Mouse (Mus musculus) lung, postnatal 0 days (tissue): ENCODE results near the gene Oas1f. TPM values are rescaled to one million over a fixed set of nuclear protein-coding genes. Genes with fewer than 3 reads are reported as not detected.
"Not testable (repeated sequence)": the region's sequence is repeated elsewhere in the genome, so short reads cannot be mapped to it uniquely, and the experiment has no call there.

Experiments
- ATAC-seq: fragments of 200-750 bp; cut with Nextera tagmentation; 2 replicates; pipeline ENCODE4 v1.8.0; 2017; ENCODE audit warnings: moderate library complexity
- DNase-seq: peaks from one replicate; pipeline ENCODE4 v3.0.0-alpha.2; 2016; ENCODE audit warnings: low spot score
- H3K27ac ChIP-seq: fragments of 300-500 bp; sonication (generic); 2 replicates; pipeline ENCODE4 v1.5.1; 2014; ENCODE audit warnings: antibody characterized with exemption, mild to moderate bottlenecking, low read length, mixed read lengths
- H3K27me3 ChIP-seq: fragments of 300-500 bp; sonication (generic); replicated peaks from 2 replicates; pipeline ENCODE4 v1.6.1; 2014; ENCODE audit warnings: low read length, mixed read lengths; ENCODE audit not compliant: insufficient read depth
- H3K36me3 ChIP-seq: fragments of 300-500 bp; sonication (generic); 2 replicates; pipeline ENCODE4 v1.6.1; 2014; ENCODE audit warnings: low read length, mixed read lengths; ENCODE audit not compliant: insufficient read depth
- H3K4me1 ChIP-seq: fragments of 300-500 bp; sonication (generic); 2 replicates; pipeline ENCODE4 v1.6.1; 2014; ENCODE audit warnings: antibody characterized with exemption, low read depth, low read length, mixed read lengths; ENCODE audit not compliant: insufficient read depth
- H3K4me2 ChIP-seq: fragments of 300-500 bp; sonication (generic); replicated peaks from 2 replicates; pipeline ENCODE4 v1.6.1; 2014; ENCODE audit warnings: low read depth, mild to moderate bottlenecking, low read length, moderate library complexity, mixed read lengths
- H3K4me3 ChIP-seq: fragments of 300-500 bp; sonication (generic); 2 replicates; pipeline ENCODE4 v1.5.1; 2014; ENCODE audit warnings: low read depth, low read length
- H3K9ac ChIP-seq: fragments of 300-500 bp; sonication (generic); replicated peaks from 2 replicates; pipeline ENCODE4 v1.6.1; 2014; ENCODE audit warnings: low read depth, mild to moderate bottlenecking
- H3K9me3 ChIP-seq: fragments of 300-500 bp; sonication (generic); 2 replicates; pipeline ENCODE4 v1.6.1; 2016; ENCODE audit warnings: low read length, mixed read lengths
- CTCF ChIP-seq: IDR thresholded peaks from 2 replicates; pipeline ENCODE4 v1.5.1; 2016; ENCODE audit warnings: antibody characterized with exemption, mild to moderate bottlenecking
- EP300 ChIP-seq: IDR thresholded peaks from 2 replicates; pipeline ENCODE4 v1.6.1; 2016; ENCODE audit warnings: antibody characterized with exemption, mild to moderate bottlenecking, control low read depth
- WGBS: fragments of 180-500 bp; shearing (Covaris S2); extraction: QIAGEN DNeasy Blood & Tissue Kit; methylation state at CpG from one replicate; pipeline ENCODE4 v1.1.7; 2014; 5-methylcytosine and 5-hydroxymethylcytosine counted together
- polyA plus RNA-seq: library from polyadenylated mRNA; unstranded; fragments of >200 nt; fragmentation: Nextera tagmentation; extraction: Ambion mirVana; gene quantifications from 2 replicates; pipeline ENCODE4 v1.2.1, GENCODE M21; 2015

Gene Oas1f
- polyA plus RNA-seq, 1 experiment from 2014 or later = not detected

DNA sequence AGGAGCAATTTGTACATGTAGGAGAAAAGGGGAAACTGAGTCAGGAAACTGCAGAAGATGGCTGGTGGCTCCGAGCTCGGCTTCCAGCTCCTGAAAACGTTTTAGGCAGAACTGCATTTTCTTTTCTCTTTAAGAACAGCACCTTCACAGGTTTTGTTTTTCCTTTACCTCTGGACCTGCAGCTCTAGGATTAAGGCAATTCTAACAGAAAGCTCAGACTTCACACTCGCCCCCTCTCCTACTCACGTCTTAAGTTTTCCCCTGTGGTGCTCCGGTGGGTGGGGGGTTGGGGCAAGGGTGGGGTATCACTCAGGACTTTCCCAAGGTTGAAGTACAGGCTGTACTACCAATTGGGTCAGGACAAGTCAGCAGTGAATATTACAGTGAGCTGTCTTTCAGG, 40.7 kb downstream of the Oas1f start:
- Histone ChIP-seq H3K4me3 (no peak overlapping the region), H3K4me2 (no peak overlapping the region), H3K4me1 (no peaks in the 10 kb centered on the region), H3K36me3 (no peaks in the 10 kb centered on the region), H3K9me3 (no peaks in the 10 kb centered on the region), H3K9ac (no peak overlapping the region), H3K27ac (no peak overlapping the region), H3K27me3 (no peaks in the 10 kb centered on the region)
- no peak for ATAC-seq
- DNase-seq = no peak
- TF ChIP-seq EP300 (no peak), CTCF (no peak)
- 44% methylated on average over 6 of the region's 6 CpGs for WGBS

DNA sequence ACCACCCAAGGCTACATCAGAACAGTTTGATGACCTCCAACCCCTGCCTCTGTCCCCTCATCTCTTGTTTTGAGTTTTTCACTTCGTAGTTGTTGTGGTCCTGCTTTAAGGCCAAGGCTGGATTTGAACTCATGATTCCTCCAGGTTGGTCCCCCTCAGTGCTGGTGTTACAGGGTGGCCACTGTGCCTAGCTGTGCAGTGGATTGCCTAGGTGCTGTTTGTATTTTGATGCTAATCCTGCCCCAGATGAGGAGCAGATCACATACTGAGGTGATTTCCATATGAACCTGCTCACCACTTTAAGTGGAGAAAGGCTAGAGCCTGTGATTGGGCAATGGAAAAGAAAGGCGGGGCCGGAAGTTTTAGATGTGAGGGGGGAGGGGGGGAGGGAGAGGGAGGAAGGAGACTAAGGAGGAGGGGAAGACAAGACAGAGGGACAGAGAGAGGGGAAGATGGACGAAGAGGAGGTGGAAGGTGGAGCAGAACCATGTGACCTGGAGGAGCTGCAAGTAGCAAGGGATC, 41.2 kb downstream of the Oas1f start:
- not testable (repeated sequence) for H3K27ac ChIP-seq, H3K4me2 ChIP-seq, H3K4me1 ChIP-seq, DNase-seq, H3K4me3 ChIP-seq, H3K9ac ChIP-seq, ATAC-seq, H3K9me3 ChIP-seq, H3K27me3 ChIP-seq, H3K36me3 ChIP-seq
- 40% methylated on average over 4 of the region's 4 CpGs for WGBS

DNA sequence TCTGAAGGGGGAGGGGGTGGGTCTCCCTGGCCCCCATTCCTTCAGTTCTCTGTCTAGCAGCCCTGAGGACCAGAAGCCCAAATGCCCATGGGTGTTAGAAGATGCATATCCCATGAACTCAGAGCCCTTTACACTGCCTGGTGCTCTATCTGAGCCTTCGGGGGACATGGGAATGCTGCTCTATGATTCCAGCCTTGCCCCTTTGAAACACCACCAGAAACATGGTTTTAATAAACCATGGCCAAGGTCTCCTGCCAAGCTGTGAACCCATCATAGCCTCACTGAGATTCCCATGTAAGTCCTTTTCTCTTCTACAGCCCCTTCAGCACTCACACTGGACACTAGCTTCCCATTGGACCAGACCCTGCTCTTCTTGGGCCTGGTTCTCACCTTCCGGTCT, 42.9 kb downstream of the Oas1f start:
- Histone ChIP-seq H3K9ac (no peak overlapping the region), H3K9me3 (no peaks in the 10 kb centered on the region), H3K27ac (no peak overlapping the region), H3K4me3 (no peak overlapping the region), H3K36me3 (no peaks in the 10 kb centered on the region), H3K4me2 (no peak overlapping the region), H3K4me1 (no peaks in the 10 kb centered on the region), H3K27me3 (no peaks in the 10 kb centered on the region)
- 66% methylated on average over 2 of the region's 2 CpGs for WGBS
- DNase-seq (no peak), ATAC-seq (no peak)
- TF ChIP-seq EP300 (no peak), CTCF (no peak)

DNA sequence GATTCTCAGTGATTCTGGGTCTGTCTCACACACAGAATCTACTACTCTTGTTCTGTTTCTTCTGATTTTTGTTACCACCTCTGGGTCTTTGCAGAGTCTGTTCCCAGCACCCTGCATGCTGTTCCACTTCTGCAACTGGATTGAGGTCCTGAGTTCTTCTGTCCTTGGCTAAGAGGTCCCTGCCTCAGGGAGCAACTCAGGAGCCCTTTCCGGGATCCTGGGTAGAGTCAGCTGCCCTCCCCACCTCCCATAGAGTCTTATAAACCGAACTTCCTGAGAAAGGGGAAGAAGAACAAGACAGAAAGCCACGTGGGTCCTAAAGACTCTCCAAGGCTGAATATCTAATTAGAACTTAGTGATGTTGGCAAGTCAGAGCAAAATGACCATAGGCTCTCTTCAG, 43.8 kb downstream of the Oas1f start:
- Histone ChIP-seq H3K27me3 (no peaks in the 10 kb centered on the region), H3K27ac (no peak overlapping the region), H3K4me2 (no peak overlapping the region), H3K36me3 (no peaks in the 10 kb centered on the region), H3K4me1 (no peaks in the 10 kb centered on the region), H3K4me3 (no peak overlapping the region), H3K9ac (no peak overlapping the region), H3K9me3 (no peaks in the 10 kb centered on the region)
- ATAC-seq (no peak), DNase-seq (no peak)
- WGBS = 38% methylated on average over 3 of the region's 3 CpGs
- TF ChIP-seq EP300 (no peak), CTCF (no peak)

DNA sequence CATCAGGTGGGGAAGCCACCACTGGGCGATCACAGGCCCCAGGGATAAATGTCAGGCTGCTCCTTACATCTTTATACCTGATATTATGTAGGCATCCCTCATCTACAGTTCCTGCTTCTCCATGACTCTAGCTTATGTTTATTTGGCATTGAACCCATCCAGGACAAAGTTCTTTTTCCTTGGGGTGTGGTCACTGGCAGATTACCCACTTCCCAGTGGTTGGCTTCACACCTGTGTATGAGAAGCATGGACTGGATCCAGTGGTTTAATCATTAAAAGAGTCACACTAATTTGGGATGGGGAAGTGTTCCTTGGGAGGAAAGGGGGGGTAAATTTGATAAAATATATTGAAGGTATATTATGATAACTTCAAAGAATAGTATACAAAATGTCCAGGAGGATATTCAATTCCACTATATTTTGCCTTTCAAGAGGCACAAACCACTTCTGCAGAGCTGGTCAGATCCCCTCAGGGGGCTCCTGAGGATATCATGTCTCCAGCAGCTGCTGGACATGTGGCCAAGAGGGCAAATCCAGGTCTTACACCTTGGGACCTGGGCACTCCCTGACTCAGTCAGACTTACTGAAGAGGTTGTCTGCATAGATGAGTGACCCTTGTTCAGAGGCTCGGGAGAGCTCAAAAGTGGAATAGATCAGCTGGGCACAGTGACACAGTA, 44.5 kb downstream of the Oas1f start:
- not testable (repeated sequence) for H3K27me3 ChIP-seq, H3K4me2 ChIP-seq, H3K4me1 ChIP-seq, H3K9ac ChIP-seq, H3K4me3 ChIP-seq, H3K9me3 ChIP-seq, H3K36me3 ChIP-seq, ATAC-seq, H3K27ac ChIP-seq, DNase-seq
- WGBS = 67% methylated on average over 2 of the region's 2 CpGs

DNA sequence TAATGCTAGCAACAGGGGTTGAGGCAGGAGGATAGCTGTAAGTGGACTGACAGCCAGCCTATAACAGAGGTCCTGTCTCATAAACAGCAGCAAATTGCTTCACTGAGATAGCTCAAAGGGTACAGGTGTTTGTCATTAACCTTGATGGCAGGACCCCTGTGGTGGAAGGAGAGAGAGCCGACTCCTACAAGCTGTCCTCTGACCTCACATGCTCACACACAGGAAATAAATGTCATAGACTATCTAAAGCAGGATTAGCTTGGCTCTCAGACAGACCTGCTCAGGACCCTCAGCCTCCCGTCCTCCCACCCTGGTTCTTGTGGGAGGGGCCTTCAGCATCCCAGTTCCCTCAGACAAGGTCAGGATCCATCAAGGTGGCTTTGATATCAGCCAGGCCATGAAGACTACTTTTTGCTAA, 45.1 kb downstream of the Oas1f start:
- no peaks in the 10 kb centered on the region for H3K4me1 ChIP-seq
- H3K27me3 ChIP-seq = no peaks in the 10 kb centered on the region
- no peak overlapping the region for H3K4me3 ChIP-seq
- 48% methylated on average over 2 of the region's 2 CpGs for WGBS
- no peak overlapping the region for H3K4me2 ChIP-seq
- no peak overlapping the region for H3K9ac ChIP-seq
- TF ChIP-seq CTCF (no peak), EP300 (no peak)
- H3K36me3 ChIP-seq = no peaks in the 10 kb centered on the region
- no peak for DNase-seq
- H3K9me3 ChIP-seq = no peaks in the 10 kb centered on the region
- no peak overlapping the region for H3K27ac ChIP-seq
- no peak for ATAC-seq

DNA sequence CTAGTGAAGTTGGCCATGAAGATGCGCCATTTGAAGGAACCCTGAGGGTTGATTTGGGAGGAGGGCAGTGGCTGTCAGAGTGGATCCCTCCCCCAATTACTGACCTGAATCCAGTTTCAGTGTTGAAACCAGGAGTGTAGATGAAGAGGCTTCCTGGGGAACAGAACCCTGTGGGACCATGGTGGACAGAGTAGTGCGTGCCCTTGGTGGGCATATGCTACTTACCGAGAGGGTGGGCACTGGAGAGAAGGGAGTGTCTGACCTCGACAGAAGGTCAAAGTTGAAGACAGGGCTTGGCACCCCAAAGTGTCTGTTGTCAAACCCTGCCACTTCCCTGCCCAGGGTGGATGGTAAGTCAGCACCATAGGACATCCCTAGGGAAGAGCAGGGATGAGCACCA, 46.7 kb downstream of the Oas1f start:
- H3K4me2 ChIP-seq, DNase-seq, H3K27me3 ChIP-seq, H3K36me3 ChIP-seq, ATAC-seq, H3K4me3 ChIP-seq, H3K9me3 ChIP-seq, H3K9ac ChIP-seq, H3K27ac ChIP-seq, H3K4me1 ChIP-seq: not testable (repeated sequence)
- WGBS = 89% methylated on average over 4 of the region's 4 CpGs

DNA sequence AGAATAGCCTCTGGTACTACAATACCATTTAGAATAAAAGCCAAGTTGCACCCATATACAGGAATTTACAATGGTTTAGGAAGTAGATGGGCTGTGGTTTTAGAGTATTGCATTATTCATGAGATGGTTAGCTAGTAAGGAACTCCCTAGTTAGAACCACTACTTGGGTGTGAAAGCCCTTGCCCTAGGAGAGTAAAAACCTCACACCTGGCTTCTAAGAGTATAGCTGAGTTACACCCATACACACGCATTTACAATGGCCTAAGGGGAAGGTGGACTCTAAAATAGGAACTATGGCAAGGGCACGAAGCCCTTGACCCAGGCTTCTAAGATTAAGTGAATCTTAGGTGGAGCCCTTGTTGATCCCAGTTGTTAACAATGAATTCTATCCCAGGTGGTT, 47.5 kb downstream of the Oas1f start:
- not testable (repeated sequence) for ATAC-seq
- WGBS = 71% methylated on average over 2 of the region's 2 CpGs

More for the DNA sequence above, 47.5 kb downstream of the Oas1f start:
- H3K4me3 ChIP-seq, H3K9ac ChIP-seq, H3K9me3 ChIP-seq, H3K27ac ChIP-seq, H3K36me3 ChIP-seq, DNase-seq, H3K27me3 ChIP-seq, H3K4me2 ChIP-seq, H3K4me1 ChIP-seq: not testable (repeated sequence)
